Mouse (Mus musculus) thymus, postnatal 0 days (tissue): ENCODE data around the gene Cd300ld5. TPM values are rescaled to one million over a fixed set of nuclear protein-coding genes. Genes with fewer than 3 reads are reported as not detected.
"Not testable (repeated sequence)": the region's sequence is repeated elsewhere in the genome, so short reads cannot be mapped to it uniquely, and the experiment has no call there.

Experiments
- DNase-seq: peaks from one replicate; pipeline ENCODE4 v3.0.0-alpha.2; 2015; ENCODE audit warnings: low spot score
- polyA plus RNA-seq: library from polyadenylated mRNA; unstranded; fragments of >200 nt; fragmentation: Nextera tagmentation; extraction: Ambion mirVana; gene quantifications from 2 replicates; pipeline ENCODE4 v1.2.1, GENCODE M21; 2015

Gene Cd300ld5
- polyA plus RNA-seq, 1 experiment from 2014 or later: not detected

DNA sequence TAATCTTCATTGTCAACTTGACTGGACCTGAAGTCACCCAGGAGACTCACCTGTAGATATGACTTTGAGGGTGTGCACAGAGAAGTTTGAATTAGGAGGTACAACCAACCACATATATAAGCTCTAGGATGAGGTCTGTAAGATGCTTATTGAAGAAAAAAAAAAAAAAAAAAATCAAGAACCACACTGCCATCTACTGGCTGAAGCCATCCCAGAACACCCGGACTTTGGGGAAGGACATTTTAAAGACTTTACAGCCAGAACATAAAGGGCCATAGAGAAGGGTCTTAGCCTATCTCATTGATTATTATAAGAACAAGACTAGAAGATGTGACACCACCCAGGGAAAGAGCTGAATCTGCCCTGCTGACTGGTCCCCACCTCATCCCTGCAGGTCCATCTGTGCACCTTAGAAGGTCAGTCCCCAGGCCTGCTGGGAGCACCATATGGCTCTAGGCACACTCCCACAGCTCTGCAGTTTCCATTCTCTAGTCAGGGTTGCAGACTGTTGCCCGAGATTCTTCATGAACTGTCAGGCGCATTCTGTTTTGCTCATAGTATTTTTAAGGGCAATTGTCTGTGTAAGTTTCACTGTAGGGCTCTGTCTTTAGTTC is 11.8 kb upstream of the Cd300ld5 start:
- no peak for DNase-seq

DNA sequence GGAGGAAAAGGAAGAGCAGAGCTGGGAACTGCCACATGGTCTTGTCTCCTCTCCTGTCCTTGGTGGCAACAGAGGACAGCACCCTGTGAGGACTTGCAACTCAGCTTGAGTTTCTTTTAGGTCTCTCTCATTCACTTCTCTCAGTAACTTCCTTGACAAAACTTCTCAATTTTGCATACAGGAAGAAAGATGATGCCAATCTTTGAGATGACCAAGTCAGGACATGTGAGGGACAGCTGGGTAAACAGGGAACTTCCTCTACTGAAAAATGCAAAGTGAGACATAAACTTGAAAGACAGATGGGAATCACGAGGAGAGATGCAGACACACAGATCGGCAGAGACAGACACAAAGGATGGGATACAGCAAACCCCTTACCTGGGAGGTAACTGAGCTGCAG is 10.7 kb upstream of the Cd300ld5 start, which contains the start of gene Cd300ld3:
Cd300ld3 (minus strand) TSS at position 151 of the 400 bp plus-strand sequence.
- no peak for DNase-seq

DNA sequence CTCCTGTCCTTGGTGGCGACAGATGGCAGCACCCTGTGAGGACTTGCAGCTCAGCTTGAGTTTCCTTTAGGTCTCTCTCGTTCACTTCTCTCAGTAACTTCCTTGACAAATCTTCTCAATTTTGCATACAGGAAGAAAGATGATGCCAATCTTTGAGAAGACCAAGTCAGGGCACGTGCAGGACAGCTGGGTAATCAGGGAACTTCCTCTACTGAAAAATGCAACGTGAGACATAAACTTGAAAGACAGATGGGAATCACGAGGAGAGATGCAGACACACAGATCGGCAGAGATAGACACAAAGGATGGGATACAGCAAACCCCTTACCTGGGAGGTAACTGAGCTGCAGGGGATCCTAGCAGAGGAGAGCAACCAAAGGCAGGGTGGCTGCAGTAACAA is 10.7 kb downstream of the Cd300ld5 start, which contains the start of gene Cd300ld4:
Cd300ld4 (minus strand) TSS at position 101 of the 400 bp plus-strand sequence.
- DNase-seq: not testable (repeated sequence)

DNA sequence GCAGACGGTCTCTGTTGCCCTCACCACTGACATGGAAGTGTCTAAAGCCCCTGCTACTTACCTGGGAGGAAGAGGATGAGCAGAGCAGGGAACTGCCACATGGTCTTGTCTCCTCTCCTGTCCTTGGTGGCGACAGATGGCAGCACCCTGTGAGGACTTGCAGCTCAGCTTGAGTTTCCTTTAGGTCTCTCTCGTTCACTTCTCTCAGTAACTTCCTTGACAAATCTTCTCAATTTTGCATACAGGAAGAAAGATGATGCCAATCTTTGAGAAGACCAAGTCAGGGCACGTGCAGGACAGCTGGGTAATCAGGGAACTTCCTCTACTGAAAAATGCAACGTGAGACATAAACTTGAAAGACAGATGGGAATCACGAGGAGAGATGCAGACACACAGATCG is 21.5 kb downstream of the Cd300ld5 start, which contains the start of gene Cd300ld2:
Cd300ld2 (minus strand) TSS at position 101 of the 400 bp plus-strand sequence.
- not testable (repeated sequence) for DNase-seq

DNA sequence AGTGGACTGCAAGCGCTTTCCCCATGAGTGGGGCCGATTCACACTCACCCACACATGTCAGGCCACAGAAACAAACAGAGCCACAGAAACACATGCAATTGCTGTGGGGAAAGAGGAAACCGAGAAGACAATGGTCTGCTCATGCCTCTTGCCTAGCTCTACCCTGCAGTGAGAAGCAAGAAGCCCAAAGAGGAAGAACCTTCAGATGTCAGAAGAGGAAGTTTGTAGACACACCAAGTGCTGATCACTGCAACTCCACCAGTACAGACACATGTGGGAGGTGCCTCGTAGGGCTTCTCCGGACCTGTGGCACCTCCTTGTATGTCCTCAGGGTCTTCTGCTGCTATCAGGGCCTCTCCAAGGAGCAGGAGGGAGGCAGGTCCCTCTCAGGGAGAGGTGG is 33.5 kb downstream of the Cd300ld5 start:
- DNase-seq: no peak

DNA sequence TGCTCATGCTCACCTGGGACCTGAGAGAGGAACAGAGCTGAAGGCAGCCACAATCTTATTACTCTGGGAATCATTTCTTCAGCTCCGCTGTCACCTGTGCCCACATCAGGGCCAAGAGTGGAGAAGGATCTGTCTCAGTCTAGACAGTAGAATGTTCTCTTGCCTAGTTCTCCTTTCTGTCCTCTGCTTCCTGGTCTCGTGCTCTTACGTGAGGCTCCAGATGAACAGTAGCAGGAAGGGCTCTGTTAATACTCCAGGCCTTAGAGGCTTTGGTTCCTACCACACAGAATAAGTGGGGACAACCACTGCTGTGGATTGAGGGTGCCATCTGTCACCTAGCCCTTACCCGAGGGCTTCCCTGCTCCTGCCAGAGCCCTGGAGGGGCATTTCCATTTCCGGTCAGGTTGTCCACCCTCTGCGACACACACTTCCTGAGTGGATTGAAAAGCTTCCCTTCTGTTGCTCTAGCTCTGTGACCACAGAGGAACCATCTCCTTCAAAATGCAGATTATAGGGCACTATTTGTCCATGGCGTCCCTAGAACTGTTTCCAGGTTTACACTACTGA is 36.0 kb downstream of the Cd300ld5 start, which contains the start of gene Cd300c2:
Cd300c2 (minus strand) TSS at position 407 of the 567 bp plus-strand sequence.
- DNase-seq: no peak

DNA sequence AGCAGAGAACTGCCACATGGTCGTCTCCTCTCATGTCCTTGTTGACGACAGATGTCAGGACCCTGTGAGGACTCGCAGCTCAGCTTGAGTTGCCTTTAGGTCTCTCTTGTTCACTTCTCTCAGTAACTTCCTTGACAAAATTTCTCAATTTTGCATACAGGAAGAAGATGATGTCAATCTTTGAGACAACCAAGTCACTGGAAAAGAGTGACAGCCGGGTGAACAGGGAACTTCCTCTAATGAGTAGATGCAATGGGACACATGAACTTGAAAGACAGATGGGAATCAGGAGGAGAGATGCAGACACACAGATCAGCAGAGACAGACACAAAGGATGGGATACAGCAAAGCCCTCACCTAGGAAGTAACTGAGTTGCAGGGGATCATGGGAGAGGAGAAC is 47.8 kb downstream of the Cd300ld5 start, which contains the start of gene Cd300ld:
Cd300ld (minus strand) TSS at position 130 of the 400 bp plus-strand sequence.
- DNase-seq: no peak

DNA sequence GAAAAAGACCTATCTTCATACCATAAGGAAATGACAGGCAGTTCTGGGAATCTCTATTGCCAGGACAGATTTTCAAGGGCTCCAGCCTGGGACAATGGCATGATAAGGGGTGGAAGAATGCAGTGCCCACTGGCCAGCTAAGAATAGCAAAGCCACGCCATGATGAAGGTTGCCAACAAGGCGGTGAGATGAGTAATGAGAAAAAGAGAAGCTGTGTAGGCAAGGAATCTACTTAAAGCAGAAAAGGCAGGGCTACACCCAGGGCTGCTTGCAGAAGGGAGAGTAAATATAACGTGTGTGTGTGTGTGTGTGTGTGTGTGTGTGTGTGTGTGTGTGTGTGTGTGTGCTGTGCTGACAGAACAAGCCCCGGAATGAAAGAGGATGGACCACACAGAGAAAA is 55.7 kb downstream of the Cd300ld5 start:
- DNase-seq: no peak

Other genes starting within 250 kb of the Cd300ld5 start
- 0.14 TPM in 1 of 2 replicates, not detected in the other for gene Btbd17, start 241.8 kb downstream of the Cd300ld5 start, polyA plus RNA-seq
- gene Gpr142, start 238.8 kb downstream of the Cd300ld5 start, polyA plus RNA-seq: not detected in 2 replicates
- gene Gprc5c, start 186.6 kb downstream of the Cd300ld5 start, polyA plus RNA-seq: 5.0 and 5.3 TPM in 2 replicates
- 5.0 and 6.8 TPM in 2 replicates for gene Cd300a, start 147.7 kb downstream of the Cd300ld5 start, polyA plus RNA-seq
- 0.15 and 0.29 TPM in 2 replicates for gene Cd300lb, start 103.4 kb downstream of the Cd300ld5 start, polyA plus RNA-seq
- gene Cd300c, start 68.6 kb downstream of the Cd300ld5 start, polyA plus RNA-seq: 0.21 and 0.23 TPM in 2 replicates
- gene Cd300ld, start 47.8 kb downstream of the Cd300ld5 start, polyA plus RNA-seq: 0.21 and 0.26 TPM in 2 replicates
- gene Cd300c2, start 35.9 kb downstream of the Cd300ld5 start, polyA plus RNA-seq: 7.7 and 8.0 TPM in 2 replicates
- not detected in 2 replicates for gene Cd300ld2, start 21.6 kb downstream of the Cd300ld5 start, polyA plus RNA-seq
- 0.48 TPM in 1 of 2 replicates, not detected in the other for gene Cd300ld4, start 10.8 kb downstream of the Cd300ld5 start, polyA plus RNA-seq
- not detected in 2 replicates for gene Cd300ld3, start 10.6 kb upstream of the Cd300ld5 start, polyA plus RNA-seq
- 0.05 and 0.18 TPM in 2 replicates for gene Cd300e, start 24.4 kb upstream of the Cd300ld5 start, polyA plus RNA-seq
- 43.4 and 47.1 TPM in 2 replicates for gene Rab37, start 53.7 kb upstream of the Cd300ld5 start, polyA plus RNA-seq
- gene Cd300lf, start 96.2 kb upstream of the Cd300ld5 start, polyA plus RNA-seq: 0.76 and 2.0 TPM in 2 replicates
- 255 and 279 TPM in 2 replicates for gene Slc9a3r1, start 125.6 kb upstream of the Cd300ld5 start, polyA plus RNA-seq
- 8.6 and 10.8 TPM in 2 replicates for gene Tmem104, start 149.7 kb upstream of the Cd300ld5 start, polyA plus RNA-seq
- 19.3 and 20.1 TPM in 2 replicates for gene Nat9, start 150.1 kb upstream of the Cd300ld5 start, polyA plus RNA-seq
- 0.60 and 0.83 TPM in 2 replicates for gene Grin2c, start 229.5 kb upstream of the Cd300ld5 start, polyA plus RNA-seq
- gene Fdxr, start 239.3 kb upstream of the Cd300ld5 start, polyA plus RNA-seq: 22.0 and 22.4 TPM in 2 replicates